Mouse (Mus musculus): ENCODE results near the gene Tet3.

DNA sequence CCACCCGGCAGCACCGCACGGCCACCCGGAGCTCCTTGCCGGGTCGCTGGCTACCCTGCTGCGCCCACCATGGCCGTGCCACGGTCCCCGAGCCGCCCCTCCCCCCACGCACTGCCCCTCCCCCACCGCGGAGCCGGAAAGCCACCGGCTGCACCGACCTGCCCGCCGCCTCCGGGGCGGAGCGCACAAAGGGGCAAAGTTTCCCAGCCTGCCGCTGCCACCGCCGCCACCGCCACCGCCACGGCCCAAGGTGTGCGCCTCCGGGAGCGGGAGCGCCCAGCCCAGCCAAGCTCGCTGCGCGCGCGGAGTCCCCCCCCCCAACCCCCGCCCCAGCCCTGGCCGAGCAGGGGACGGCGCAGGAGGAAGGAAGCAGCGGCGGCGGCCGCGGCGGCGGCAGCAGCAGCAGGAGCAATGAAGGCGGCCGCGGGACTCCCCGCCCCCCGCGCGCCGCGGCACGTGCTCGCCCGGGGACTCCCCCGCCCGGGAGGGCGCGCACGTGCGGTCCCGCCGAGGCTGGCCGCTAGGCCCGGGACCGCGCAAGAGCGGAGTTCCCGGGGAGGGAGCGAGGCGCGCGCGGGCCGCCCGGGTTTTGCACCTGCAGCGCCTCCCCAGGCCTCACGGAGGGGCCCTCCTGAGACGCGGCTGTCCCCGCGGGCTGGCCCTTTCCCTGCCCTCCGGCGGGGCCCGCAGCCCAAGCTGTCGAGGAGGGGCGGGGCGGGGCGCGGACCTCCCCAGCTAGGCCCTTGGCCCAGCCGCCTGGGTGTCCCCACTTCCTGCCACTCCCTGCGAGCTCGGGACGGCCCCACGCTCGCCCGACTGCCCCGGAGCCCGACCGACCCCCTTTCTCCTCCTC is 2.5 kb downstream of the Tet3 start:
- 0 out of 2 replicates have a peak, but pooled peaks have one; percentile 19 for TF ChIP-seq POLR2A (IDR thresholded peaks at IDR 0.05; ENCODE audit: low read depth, low read length)
- no peak for TF ChIP-seq CTCF (IDR thresholded peaks at IDR 0.05; ENCODE audit: borderline replicate concordance, insufficient read depth, low read length)
